Mouse (Mus musculus) lung, postnatal 0 days (tissue): ENCODE results near the gene Fam129b. TPM values are rescaled to one million over a fixed set of nuclear protein-coding genes. Genes with fewer than 3 reads are reported as not detected.

Source experiments
- ATAC-seq: fragments of 200-750 bp; cut with Nextera tagmentation; 2 replicates; pipeline ENCODE4 v1.8.0; 2017; ENCODE audit warnings: moderate library complexity
- DNase-seq: peaks from one replicate; pipeline ENCODE4 v3.0.0-alpha.2; 2016; ENCODE audit warnings: low spot score
- H3K27ac ChIP-seq: fragments of 300-500 bp; sonication (generic); 2 replicates; pipeline ENCODE4 v1.5.1; 2014; ENCODE audit warnings: antibody characterized with exemption, mild to moderate bottlenecking, low read length, mixed read lengths
- H3K27me3 ChIP-seq: fragments of 300-500 bp; sonication (generic); replicated peaks from 2 replicates; pipeline ENCODE4 v1.6.1; 2014; ENCODE audit warnings: low read length, mixed read lengths; ENCODE audit not compliant: insufficient read depth
- H3K36me3 ChIP-seq: fragments of 300-500 bp; sonication (generic); 2 replicates; pipeline ENCODE4 v1.6.1; 2014; ENCODE audit warnings: low read length, mixed read lengths; ENCODE audit not compliant: insufficient read depth
- H3K4me1 ChIP-seq: fragments of 300-500 bp; sonication (generic); 2 replicates; pipeline ENCODE4 v1.6.1; 2014; ENCODE audit warnings: antibody characterized with exemption, low read depth, low read length, mixed read lengths; ENCODE audit not compliant: insufficient read depth
- H3K4me2 ChIP-seq: fragments of 300-500 bp; sonication (generic); replicated peaks from 2 replicates; pipeline ENCODE4 v1.6.1; 2014; ENCODE audit warnings: low read depth, mild to moderate bottlenecking, low read length, moderate library complexity, mixed read lengths
- H3K4me3 ChIP-seq: fragments of 300-500 bp; sonication (generic); 2 replicates; pipeline ENCODE4 v1.5.1; 2014; ENCODE audit warnings: low read depth, low read length
- H3K9ac ChIP-seq: fragments of 300-500 bp; sonication (generic); replicated peaks from 2 replicates; pipeline ENCODE4 v1.6.1; 2014; ENCODE audit warnings: low read depth, mild to moderate bottlenecking
- H3K9me3 ChIP-seq: fragments of 300-500 bp; sonication (generic); 2 replicates; pipeline ENCODE4 v1.6.1; 2016; ENCODE audit warnings: low read length, mixed read lengths
- CTCF ChIP-seq: IDR thresholded peaks from 2 replicates; pipeline ENCODE4 v1.5.1; 2016; ENCODE audit warnings: antibody characterized with exemption, mild to moderate bottlenecking
- EP300 ChIP-seq: IDR thresholded peaks from 2 replicates; pipeline ENCODE4 v1.6.1; 2016; ENCODE audit warnings: antibody characterized with exemption, mild to moderate bottlenecking, control low read depth
- WGBS: fragments of 180-500 bp; shearing (Covaris S2); extraction: QIAGEN DNeasy Blood & Tissue Kit; methylation state at CpG from one replicate; pipeline ENCODE4 v1.1.7; 2014; 5-methylcytosine and 5-hydroxymethylcytosine counted together
- polyA plus RNA-seq: library from polyadenylated mRNA; unstranded; fragments of >200 nt; fragmentation: Nextera tagmentation; extraction: Ambion mirVana; gene quantifications from 2 replicates; pipeline ENCODE4 v1.2.1, GENCODE M21; 2015

Gene Fam129b
- polyA plus RNA-seq, 1 experiment from 2014 or later, result 121 TPM

- Histone ChIP-seq H3K9me3 (no peaks in the 10 kb centered on the region), H3K4me3 (no peak overlapping the region), H3K27ac (no peak overlapping the region), H3K4me2 (no peak overlapping the region), H3K4me1 (peaks cover 38% of the 10 kb centered on the region), H3K27me3 (no peaks in the 10 kb centered on the region), H3K9ac (no peak overlapping the region), H3K36me3 (peaks cover 5% of the 10 kb centered on the region)
- ATAC-seq (no peak), DNase-seq (no peak)
- 55% methylated on average over 14 of the region's 14 CpGs for WGBS
- TF ChIP-seq CTCF, result no peak
- no peak for TF ChIP-seq EP300
Measured at GRCm38 (mm10) chr2:32892490-32892889, 16.6 kb downstream of the Fam129b start.

GRCm38 (mm10) chr2:32894097-32894496 is 18.2 kb downstream of the Fam129b start:
- Histone ChIP-seq H3K4me3 (no peak overlapping the region), H3K36me3 (peaks cover 5% of the 10 kb centered on the region), H3K27me3 (no peaks in the 10 kb centered on the region), H3K4me2 (no peak overlapping the region), H3K4me1 (peaks cover 35% of the 10 kb centered on the region), H3K27ac (peak overlapping the region; percentile 0), H3K9me3 (no peaks in the 10 kb centered on the region), H3K9ac (no peak overlapping the region)
- WGBS, result 45% methylated on average over 2 of the region's 2 CpGs
- TF ChIP-seq CTCF (no peak), EP300 (no peak)
- DNase-seq (no peak), ATAC-seq (no peak)

- H3K4me3 ChIP-seq, result no peak overlapping the region
- H3K9ac ChIP-seq, result no peak overlapping the region
- ATAC-seq (peak; percentile 74), DNase-seq (peak; percentile 83)
- H3K4me2 ChIP-seq, result peak overlapping the region; percentile 20; the same call in 1 of the 2 replicates
- H3K27ac ChIP-seq, result peak overlapping the region; percentile 70
- H3K27me3 ChIP-seq, result no peaks in the 10 kb centered on the region
- H3K36me3 ChIP-seq, result peaks cover 5% of the 10 kb centered on the region
- TF ChIP-seq CTCF (no peak), EP300 (no peak)
- H3K9me3 ChIP-seq, result no peaks in the 10 kb centered on the region
- H3K4me1 ChIP-seq, result peaks cover 29% of the 10 kb centered on the region
- 47% methylated on average over 7 of the region's 8 CpGs for WGBS
Measured at GRCm38 (mm10) chr2:32895606-32896106, 19.7 kb downstream of the Fam129b start.

- Histone ChIP-seq H3K9ac (no peak overlapping the region), H3K27me3 (no peaks in the 10 kb centered on the region), H3K4me1 (peaks cover 24% of the 10 kb centered on the region), H3K9me3 (no peaks in the 10 kb centered on the region), H3K4me3 (no peak overlapping the region), H3K36me3 (peaks cover 5% of the 10 kb centered on the region), H3K4me2 (0 out of 2 replicates have a peak overlapping the region, but pooled peaks have one; percentile 20), H3K27ac (peak overlapping the region; percentile 70)
- TF ChIP-seq CTCF (no peak), EP300 (no peak)
- 49% methylated on average over 10 of the region's 10 CpGs for WGBS
- DNase-seq (no peak), ATAC-seq (no peak)
Measured at GRCm38 (mm10) chr2:32896507-32897147, 20.7 kb downstream of the Fam129b start.

GRCm38 (mm10) chr2:32898983-32899382 is 23.1 kb downstream of the Fam129b start:
- no peak overlapping the region for H3K4me3 ChIP-seq
- no peaks in the 10 kb centered on the region for H3K9me3 ChIP-seq
- H3K36me3 ChIP-seq, result peaks cover 5% of the 10 kb centered on the region
- no peak overlapping the region for H3K9ac ChIP-seq
- H3K27me3 ChIP-seq, result no peaks in the 10 kb centered on the region
- peaks cover 31% of the 10 kb centered on the region for H3K4me1 ChIP-seq
- DNase-seq (peak; percentile 75), ATAC-seq (peak; percentile 54)
- H3K4me2 ChIP-seq, result no peak overlapping the region
- peak overlapping the region; percentile 51; the same call in 1 of the 2 replicates for H3K27ac ChIP-seq
- TF ChIP-seq CTCF (no peak), EP300 (0 out of 2 replicates have a peak, but pooled peaks have one; percentile 23)
- 30% methylated on average over 7 of the region's 7 CpGs for WGBS

GRCm38 (mm10) chr2:32902126-32902525 is 26.2 kb downstream of the Fam129b start:
- TF ChIP-seq EP300, result no peak
- no peak for TF ChIP-seq CTCF
- Histone ChIP-seq H3K4me3 (no peak overlapping the region), H3K27me3 (no peaks in the 10 kb centered on the region), H3K27ac (peak overlapping the region; percentile 27; the same call in 1 of the 2 replicates), H3K36me3 (no peaks in the 10 kb centered on the region), H3K4me2 (no peak overlapping the region), H3K4me1 (peaks cover 37% of the 10 kb centered on the region), H3K9ac (no peak overlapping the region), H3K9me3 (no peaks in the 10 kb centered on the region)
- 83% methylated on average over 9 of the region's 9 CpGs for whole genome bisulfite sequencing
- DNase-seq, result no peak
- ATAC-seq, result no peak
